Mouse (Mus musculus) lung, postnatal 36 days (tissue): ENCODE data around the gene Tubgcp3.
"Not testable (repeated sequence)": the region's sequence is repeated elsewhere in the genome, so short reads cannot be mapped to it uniquely, and the experiment has no call there.

ENCODE experiments used
- DNase-seq: peaks from one replicate; pipeline ENCODE4 v3.0.0; 2022; ENCODE audit warnings: mixed read lengths

Tubgcp3 gene

DNA sequence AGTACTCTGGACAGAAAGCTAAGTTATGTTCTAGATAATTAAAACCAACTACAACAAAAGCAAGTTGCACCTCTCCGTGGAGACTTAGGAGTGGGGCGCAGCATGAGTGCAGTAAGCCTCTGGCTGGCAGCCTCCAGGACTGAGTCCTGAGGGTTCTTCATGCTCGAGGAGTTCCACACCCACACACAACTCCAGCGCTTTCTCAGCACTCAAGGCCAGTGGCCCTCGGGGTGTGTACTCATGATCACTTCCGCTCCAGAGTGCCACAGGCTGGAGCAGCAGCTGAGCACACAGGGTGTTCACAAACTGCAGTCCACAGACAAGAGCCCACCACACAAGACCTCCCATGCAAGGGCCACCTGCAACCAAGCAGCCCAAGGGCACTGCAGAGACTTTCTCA is 30.5 kb downstream of the Tubgcp3 start:
- DNase-seq, result peak; percentile 54

DNA sequence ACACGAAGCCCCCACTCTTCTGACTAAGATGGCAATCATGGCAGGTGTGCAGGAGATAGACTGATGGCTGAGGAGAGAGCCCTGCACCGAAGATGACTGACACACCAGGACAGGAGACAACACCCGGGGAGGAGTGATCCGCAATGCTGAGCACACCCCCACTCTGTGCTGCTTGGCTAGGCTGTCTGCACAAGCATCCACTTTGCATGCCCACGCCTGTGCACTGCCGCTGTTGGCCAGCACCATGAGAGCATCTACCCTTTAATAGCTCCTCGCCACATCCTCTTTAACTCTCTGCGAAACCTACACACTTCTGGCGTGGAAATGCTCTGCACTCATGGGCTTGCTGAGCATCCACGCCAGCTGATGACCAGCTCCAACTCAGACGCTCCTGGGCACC is 33.6 kb downstream of the Tubgcp3 start:
- no peak for DNase-seq

DNA sequence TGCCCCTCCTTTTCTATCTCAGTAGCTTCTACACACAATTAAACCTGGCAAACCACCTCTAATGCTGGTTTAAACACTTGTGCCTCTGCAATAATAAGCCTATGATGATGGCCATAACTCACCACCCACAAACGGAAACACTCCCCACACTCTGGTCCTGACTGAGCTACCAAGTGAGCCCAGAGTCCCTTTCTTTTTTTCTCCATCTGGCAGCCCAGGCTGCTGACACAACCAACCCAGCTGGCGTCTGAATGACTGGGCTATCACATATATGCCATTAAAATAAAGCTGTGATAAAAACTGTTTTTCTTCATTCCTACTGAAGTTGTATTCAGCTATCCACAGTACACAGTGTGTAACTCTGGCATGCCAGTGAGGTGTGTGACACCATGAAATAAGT is 36.7 kb downstream of the Tubgcp3 start:
- no peak for DNase-seq

DNA sequence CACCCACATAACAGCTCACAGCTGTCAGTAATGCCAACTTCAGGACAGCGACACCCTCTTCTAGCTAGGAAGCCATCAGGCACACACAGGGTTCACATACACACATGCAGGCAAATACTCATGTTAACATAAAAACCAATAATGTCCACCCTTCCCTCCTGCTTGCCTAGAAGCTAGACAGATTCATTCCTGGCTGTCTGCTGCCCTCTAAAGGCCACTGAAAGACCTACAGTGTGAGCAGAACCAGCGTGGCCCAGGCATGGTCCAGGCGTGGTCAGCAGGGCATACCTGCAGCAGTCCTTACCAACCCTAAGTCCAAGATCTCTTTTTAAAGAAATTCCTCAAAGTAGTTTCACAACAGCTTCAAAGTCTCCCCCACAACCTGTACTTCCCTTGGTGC is 43.0 kb downstream of the Tubgcp3 start:
- DNase-seq, result peak; percentile 78

DNA sequence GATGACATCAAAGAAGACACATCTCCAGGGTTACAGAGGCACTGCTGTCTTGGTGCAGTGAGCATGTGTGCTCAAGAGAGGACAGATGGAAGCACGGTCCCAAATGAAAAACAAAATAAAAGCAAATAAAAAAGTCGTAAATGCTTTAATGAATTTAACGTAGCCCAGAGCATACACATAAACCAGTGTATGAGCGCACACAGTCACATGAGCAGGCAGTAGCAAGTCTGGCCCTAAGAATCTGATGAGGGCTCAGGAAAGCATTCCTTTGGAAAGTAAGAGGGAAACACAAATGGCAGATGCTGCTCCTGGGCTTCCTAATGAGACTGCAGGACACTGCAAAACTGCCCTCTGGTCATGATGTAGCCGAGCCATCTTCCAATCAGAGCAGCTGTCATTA is 46.2 kb downstream of the Tubgcp3 start:
- DNase-seq, result no peak

DNA sequence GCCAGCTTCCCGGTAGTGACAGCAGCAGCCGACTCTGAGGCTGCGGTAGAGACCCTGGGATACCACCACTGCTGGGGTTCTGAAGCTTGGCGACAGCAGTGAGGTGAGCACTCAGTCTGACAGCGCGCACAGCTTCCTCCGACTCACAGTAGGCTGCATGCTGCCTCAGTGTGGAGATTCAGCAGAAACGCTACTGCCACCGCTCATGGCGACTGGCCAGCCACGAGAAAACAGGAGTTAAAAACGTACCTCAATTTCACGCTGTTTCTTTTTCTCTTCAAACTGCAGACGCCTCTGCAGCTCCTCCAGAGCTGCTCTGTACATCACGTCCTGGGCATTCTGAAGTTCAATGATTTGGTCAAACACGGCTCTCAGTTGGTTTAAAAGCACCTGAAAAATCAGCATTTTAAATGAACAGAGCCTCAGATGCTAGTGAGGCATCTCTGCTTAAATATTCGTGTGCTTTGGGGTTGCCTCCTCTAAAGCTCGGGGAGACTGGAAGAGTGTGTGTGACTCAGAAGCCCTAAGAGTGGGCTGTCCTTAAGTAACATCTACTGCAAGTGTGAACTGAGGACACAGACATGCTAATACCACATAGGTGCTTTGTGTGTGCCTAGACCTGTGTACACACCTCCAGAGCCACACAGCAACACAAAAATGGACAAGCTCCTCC is 50.4 kb downstream of the Tubgcp3 start:
- DNase-seq, result no peak

DNA sequence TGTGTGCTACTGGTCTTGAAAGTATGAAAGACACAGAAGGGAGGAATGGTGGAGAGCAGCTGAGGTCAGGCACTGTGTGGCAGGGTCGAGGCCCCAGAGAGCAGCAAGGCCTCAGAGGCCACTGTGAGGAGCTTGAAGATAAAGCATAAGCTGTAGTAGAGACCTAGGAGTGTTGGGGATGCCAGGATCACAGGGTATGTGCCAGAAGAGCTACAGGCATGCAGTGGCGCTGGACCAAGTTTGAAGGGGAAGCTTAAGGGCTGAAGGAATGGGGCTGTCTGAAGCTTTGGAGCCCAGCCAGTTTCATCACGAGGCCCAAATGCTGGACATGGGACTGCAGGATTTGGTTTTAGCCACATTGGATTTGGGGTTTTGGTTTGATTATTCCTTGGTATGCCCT is 54.7 kb downstream of the Tubgcp3 start:
- DNase-seq, result peak; percentile 47

DNA sequence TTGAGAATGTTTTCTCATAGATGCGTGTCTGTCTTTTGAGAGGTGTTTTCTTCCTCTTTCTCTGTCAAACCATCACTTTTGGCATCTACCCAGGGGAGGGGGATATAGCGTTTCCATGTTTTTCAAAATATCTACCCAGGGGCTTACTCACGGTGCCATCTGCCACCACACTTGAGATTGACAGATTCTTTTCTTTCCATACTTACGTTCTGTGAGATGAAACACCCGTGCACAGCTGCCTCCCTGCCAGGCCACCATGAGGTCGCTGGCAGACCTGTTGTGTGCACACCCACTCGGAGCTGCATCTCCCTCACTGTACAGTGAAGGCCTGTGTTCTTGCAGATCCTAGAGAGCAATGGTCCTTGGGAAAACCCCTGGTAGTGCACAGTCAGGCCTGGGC is 58.8 kb downstream of the Tubgcp3 start:
- no peak for DNase-seq

DNA sequence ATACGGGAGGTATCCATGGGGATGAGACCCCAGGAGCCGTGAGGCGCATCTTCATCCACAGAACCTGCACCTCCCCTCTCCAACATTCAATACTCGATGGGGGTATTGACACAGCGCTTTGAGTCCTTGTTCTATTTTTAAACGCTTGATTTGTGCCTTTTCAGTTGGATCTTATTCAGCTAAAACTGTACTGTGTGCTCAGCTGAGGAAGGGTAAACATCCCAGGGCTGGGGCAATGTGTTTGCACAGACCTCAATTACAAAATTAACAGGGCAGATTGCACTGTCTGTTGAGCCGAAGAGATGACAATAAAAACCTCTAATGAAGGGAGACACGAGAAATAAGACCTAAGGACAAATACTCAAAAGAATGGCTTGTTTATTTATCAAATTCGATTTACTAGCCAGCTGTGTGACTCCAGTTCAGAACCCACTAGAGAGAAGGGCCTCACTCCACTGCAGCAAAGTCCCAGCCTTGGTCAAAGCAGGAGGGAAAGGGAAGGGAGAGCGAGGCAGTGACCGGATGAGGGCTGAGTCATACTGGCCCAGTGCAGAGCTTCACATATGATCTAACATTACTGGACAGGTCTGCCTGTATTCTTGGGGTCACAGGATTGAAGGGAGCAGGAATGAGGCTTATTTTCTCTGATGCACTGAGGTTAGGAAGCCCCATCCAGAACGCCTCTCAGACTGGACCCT is 62.1 kb downstream of the Tubgcp3 start:
- no peak for DNase-seq

DNA sequence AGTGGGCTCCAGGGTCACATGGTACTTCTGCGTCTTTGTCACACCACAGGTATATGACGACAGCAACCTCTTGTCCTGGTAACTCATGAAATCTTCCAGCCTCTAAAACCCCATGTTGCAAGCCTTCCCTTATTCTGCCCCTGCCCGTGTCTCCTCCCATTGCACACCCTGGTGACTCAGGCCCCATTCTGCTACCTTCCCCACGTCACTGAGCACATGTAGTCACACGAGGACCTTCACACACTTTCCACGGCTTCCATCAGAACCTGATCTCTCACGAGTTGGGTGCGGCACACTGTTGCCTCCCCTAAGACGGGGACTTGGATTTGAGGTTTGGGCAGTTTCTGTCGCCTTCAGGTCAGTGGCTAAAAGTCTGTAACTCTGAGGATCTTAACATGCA is 63.2 kb downstream of the Tubgcp3 start:
- DNase-seq, result no peak

DNA sequence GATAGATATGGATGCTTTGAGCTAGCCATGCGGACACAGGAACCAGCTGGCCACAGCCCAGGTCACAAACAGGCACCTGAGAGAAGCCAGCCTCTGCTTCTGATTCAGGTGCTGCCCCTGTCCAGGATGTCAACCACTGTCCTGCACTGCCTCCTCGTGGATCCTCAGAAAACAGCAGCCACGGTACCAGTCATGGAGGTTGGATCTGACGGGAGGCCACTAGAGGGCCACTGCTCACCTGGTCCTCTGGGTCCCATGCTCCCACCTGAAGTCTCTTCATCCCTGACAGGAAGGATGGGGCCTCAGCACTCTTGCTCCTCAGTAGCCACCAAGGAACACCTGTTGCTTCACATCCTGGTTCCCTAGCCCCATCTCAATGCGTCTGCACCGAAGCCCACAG is 64.8 kb downstream of the Tubgcp3 start:
- DNase-seq, result peak; percentile 90

DNA sequence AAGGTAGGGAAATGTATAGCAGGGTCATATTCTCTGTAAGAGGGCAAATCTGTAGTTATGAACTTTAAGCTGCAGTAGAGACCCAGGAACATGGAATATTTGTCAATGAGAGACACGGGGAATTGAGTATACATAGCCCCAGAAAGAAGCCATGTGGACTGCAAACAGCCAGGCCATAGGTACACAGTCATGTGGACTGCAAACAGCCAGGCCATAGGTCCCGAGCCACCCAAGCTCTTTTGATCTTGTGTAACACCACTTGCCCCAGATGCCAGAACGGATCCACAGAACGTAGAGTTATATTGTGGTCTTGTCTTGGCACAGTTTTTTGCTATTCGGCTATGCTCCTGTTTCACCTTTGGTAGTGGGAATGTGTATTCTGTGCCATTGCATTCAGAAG is 88.3 kb downstream of the Tubgcp3 start:
- DNase-seq, result no peak

DNA sequence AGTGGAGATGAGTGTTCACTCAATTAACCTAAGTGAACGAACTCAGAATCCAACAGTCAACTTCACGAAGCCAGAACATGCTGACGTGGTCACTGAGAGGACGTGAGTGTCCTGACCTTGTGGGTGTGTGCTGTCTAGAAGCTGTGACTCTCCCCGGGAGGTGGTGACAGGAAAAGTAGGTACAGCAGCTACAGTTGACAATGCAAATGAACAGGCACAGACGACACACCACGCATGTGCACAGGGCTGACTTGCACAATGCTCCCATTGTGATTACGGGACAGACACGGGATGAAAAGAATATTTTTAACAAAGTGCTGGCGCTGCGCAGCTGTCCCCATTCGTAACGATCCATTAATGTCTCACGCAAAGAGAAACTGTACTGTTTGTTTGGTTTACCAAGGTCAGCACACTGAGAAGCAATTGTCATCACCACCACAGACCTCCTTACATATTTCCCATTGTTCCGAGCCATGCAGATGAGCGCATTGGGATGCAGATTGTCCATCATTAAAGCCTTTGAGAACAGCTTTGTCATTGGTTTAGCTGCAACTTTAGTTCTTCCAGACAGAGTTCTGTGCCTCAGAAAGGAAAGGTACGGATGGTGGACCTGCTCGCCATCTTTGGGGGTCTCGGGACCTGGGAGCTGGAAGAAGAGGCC is 92.6 kb downstream of the Tubgcp3 start:
- DNase-seq, result not testable (repeated sequence)

DNA sequence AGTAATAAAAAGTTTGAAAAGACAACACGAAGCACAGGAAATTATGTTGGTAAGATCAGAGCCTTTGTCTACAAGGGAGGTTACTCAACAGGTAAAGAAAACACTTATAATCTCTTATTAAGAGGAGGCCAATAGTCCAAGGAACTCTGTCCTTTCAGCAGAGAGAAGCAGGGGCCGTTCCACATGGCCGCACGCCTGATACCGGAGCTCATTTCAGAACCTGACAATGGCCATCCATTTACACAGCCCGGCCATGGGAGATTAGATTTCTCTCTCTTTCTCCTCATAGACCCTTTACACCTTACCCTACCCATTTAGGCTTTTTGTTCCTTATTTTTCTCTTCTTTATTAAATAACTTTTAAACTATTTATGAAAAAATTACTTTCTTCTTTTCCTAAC is 95.3 kb downstream of the Tubgcp3 start:
- DNase-seq, result no peak

DNA sequence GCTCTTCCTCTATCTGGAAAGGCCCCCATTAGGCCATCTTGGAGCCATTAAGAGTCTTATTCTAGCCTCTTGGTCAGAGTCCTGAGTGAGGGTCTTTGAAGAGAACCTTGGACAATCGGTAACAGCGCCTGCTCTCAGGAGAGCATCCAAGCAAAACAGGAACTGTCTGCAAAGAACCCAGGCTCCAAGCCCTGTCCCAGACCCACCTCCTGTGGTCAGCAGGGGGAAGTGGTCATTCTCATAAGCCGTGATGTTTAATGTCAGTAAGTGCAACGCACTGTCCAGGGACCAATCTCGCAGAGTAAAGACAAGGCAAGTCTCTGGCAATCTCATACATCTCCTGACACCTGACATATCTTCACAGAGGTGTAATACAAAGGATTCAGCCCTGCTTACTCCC is 96.0 kb downstream of the Tubgcp3 start:
- DNase-seq, result no peak

DNA sequence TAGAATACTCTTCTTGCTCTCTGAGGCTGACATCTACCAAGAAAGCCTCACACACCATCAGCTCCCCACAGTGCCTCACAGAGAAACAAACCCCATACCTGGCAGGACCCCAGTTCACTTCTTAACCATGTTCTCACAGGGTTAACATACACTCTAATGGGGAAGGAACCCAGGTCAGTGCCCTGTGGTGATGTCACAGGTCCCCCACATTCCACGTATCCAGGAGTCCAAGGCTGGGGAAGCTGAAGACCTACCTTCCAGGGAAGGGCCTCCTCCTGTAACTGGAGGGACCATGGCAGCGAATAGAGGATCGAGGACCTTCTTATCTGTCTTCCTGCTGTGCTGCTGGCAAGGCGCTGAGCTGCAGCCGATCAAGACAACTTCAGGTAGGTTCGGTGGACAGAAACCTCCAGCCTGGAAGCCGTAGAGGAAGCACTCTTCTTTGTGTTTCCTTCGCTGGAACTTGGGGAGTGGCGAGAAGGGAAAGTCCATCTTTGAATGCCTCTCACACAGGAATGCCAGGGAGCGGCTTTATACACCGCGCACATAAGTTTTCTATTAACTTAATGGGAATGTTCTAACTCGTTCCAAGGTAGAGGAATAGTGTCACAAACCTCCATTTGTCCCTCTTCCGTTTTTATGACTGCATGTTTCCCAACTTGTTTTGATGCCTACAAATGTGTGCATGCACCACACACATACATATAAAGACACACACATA is 99.1 kb downstream of the Tubgcp3 start, which contains the start of gene Spaca7:
Spaca7 (plus strand) TSS at position 216 of the 721 bp plus-strand sequence.
- DNase-seq, result no peak

DNA sequence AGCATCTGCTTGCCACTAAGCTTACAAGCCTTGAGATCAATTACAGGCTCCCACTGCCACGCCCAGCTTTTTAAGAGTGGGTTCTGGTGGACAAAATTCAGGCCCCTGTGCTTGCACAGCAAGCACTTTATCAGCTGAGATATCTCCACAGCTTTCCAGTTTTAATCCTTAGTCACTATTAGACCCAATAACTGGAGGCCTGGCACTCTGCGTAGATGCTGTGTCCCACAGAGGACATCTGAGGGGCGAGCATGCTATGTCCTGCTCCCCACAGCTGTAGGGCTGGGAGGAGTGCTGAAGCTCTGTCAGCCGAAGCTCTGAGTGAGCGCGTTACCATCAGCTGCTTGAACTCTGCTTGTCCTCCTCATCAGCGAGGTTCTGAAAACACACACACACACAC is 105.5 kb downstream of the Tubgcp3 start:
- no peak for DNase-seq

DNA sequence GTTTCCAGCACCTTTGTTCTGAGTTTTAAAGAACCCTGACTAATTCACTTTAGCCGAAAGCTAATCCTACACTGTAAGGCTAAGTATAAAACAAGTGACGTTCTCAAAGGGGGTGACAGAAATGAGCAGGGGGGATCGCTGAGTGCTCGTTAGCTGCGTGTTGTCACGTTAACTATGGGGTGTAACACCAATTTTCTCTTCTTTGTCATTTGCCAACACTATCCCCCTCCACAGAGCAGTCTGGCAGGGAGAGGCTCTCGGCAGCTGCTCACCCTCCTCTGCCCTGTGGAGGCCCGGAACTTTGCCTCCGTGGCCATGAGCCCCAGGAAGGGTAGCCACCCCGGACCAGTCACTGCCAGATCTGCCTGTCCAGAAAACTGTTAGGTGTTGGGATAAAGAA is 106.6 kb downstream of the Tubgcp3 start:
- no peak for DNase-seq

DNA sequence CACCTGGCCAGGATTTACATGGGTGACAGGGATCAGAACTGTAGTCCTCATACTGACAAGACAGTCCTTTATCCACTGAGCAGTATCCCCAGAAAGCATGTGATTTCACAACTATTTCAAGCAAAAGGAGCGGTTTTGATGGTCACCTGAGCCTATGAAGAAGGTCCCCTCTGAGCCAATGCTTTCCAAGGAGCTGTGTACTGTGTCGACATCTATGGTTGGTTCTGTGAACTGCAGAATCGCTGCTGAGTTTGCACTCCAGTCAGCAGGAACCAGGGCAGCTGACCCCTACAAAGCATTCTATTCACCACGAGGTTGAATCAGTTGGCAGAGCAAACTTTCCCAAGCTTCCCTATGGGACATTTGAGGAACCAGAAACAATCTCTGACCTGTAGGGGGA is 107.7 kb downstream of the Tubgcp3 start:
- peak; percentile 26 for DNase-seq
